Mouse (Mus musculus): Measurements from ENCODE around the gene Vps4b.

DNA sequence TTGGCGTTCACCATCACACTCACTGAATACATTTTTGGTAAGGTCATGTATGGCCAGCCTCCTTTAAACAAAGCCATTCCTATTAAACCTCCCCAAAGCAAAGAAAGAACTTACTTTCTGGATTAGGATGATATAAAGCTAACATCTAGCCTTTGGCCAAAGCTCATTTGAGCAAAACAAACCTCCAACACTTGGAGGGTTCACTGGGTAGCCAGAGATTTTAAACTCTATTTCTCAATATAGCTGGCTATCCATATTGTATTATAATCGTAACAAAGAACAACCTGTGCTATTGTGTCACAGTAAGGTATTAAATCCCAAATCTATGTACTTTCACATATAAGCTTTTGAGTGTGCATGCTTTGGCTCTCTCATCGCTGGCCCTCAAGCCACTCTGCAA, 35.8 kb downstream of the Vps4b start:
- TF ChIP-seq CTCF (IDR thresholded peaks at IDR 0.05; ENCODE audit: low read depth, low read length) (no peak), POLR2A (IDR thresholded peaks at IDR 0.05; ENCODE audit: insufficient read depth, low read length) (no peak), EP300 (IDR thresholded peaks at IDR 0.05; ENCODE audit: insufficient read depth, low read depth, low read length) (no peak)

Data from ES-Bruce4 (cell line).